Mouse (Mus musculus): ENCODE measurements around the gene Slc25a10.

- TF ChIP-seq POLR2A (IDR thresholded peaks at IDR 0.05; ENCODE audit: insufficient read depth, low read depth, low read length) (no peak), CTCF (IDR thresholded peaks at IDR 0.05; ENCODE audit: insufficient read depth, low read depth, low read length) (no peak)
These were observed 21.3 kb downstream of the Slc25a10 start for GRCm38 (mm10) chr11:120512790-120513453.
